Mouse (Mus musculus) thymus, adult 18-20 months (tissue): Measurements from ENCODE around the gene Arrdc4.

Source experiments
- DNase-seq, 2 experiments: peaks; one replicate each; pipeline ENCODE4 v3.0.0; 2022; ENCODE audit warnings: mixed read lengths in 2 of 2

Arrdc4 gene

GRCm38 (mm10) chr7:68748761-68749635 lies at the start of gene Arrdc4:
TSS of gene Arrdc4 (minus strand) at chr7:68749241.
- peak; percentile 88 to 91 for DNase-seq

- DNase-seq, result no peak
Observed at GRCm38 (mm10) chr7:68795578-68795977, 46.5 kb upstream of the Arrdc4 start.

GRCm38 (mm10) chr7:68788711-68789110 lies 39.7 kb upstream of the Arrdc4 start:
- DNase-seq, result no peak

GRCm38 (mm10) chr7:68771757-68772094 lies 22.7 kb upstream of the Arrdc4 start:
- DNase-seq, result no peak

- DNase-seq, result no peak
Observed at GRCm38 (mm10) chr7:68770894-68771756, 22.1 kb upstream of the Arrdc4 start.

- no peak for DNase-seq
Observed at GRCm38 (mm10) chr7:68765926-68766325, 16.9 kb upstream of the Arrdc4 start.

- DNase-seq, result no peak
Observed at GRCm38 (mm10) chr7:68759148-68759724, 10.2 kb upstream of the Arrdc4 start.

GRCm38 (mm10) chr7:68756656-68757204 lies 7.7 kb upstream of the Arrdc4 start:
- no peak for DNase-seq

- no peak for DNase-seq
Observed at GRCm38 (mm10) chr7:68749919-68750318, 878 bp upstream of the Arrdc4 start.

GRCm38 (mm10) chr7:68748361-68748760 lies 680 bp downstream of the Arrdc4 start:
- DNase-seq, result no peak

GRCm38 (mm10) chr7:68744616-68745015 lies 4.4 kb downstream of the Arrdc4 start:
- DNase-seq, result no peak

- no peak for DNase-seq
Observed at GRCm38 (mm10) chr7:68744206-68744605, 4.8 kb downstream of the Arrdc4 start.

GRCm38 (mm10) chr7:68740763-68741162 lies 8.3 kb downstream of the Arrdc4 start:
- DNase-seq, result no peak

- no peak for DNase-seq
Observed at GRCm38 (mm10) chr7:68738676-68739399, 10.2 kb downstream of the Arrdc4 start.

- no peak for DNase-seq
Observed at GRCm38 (mm10) chr7:68726380-68726779, 22.7 kb downstream of the Arrdc4 start.

GRCm38 (mm10) chr7:68724711-68725110 lies 24.3 kb downstream of the Arrdc4 start:
- DNase-seq, result no peak

- no peak for DNase-seq
Observed at GRCm38 (mm10) chr7:68721520-68721919, 27.5 kb downstream of the Arrdc4 start.

GRCm38 (mm10) chr7:68717988-68718387 lies 31.1 kb downstream of the Arrdc4 start:
- no peak for DNase-seq

- DNase-seq, result no peak
Observed at GRCm38 (mm10) chr7:68717498-68717897, 31.5 kb downstream of the Arrdc4 start.

- no peak for DNase-seq
Observed at GRCm38 (mm10) chr7:68716926-68717325, 32.1 kb downstream of the Arrdc4 start.

GRCm38 (mm10) chr7:68712928-68713327 lies 36.1 kb downstream of the Arrdc4 start:
- no peak for DNase-seq

GRCm38 (mm10) chr7:68712425-68712824 lies 36.6 kb downstream of the Arrdc4 start:
- DNase-seq, result no peak

GRCm38 (mm10) chr7:68709319-68709573 lies 39.8 kb downstream of the Arrdc4 start:
- DNase-seq, result no peak
